Mouse (Mus musculus): Measurements from ENCODE around the gene Il1r2.

- TF ChIP-seq CTCF (IDR thresholded peaks at IDR 0.05; ENCODE audit: extremely low read depth, insufficient read length, insufficient replicate concordance, low read depth, low read length) (no peak), POLR2A (IDR thresholded peaks at IDR 0.05; ENCODE audit: low read depth, low read length) (no peak)
Observed at GRCm38 (mm10) chr1:40030287-40030975, 43.4 kb upstream of the Il1r2 start.
